Mouse (Mus musculus): ENCODE measurements around the gene Gm10100. TPM values are rescaled to one million over a fixed set of nuclear protein-coding genes. Genes with fewer than 3 reads are reported as not detected.

Gm10100 gene
- total and polyA plus RNA-seq, 3 experiments: not detected

DNA sequence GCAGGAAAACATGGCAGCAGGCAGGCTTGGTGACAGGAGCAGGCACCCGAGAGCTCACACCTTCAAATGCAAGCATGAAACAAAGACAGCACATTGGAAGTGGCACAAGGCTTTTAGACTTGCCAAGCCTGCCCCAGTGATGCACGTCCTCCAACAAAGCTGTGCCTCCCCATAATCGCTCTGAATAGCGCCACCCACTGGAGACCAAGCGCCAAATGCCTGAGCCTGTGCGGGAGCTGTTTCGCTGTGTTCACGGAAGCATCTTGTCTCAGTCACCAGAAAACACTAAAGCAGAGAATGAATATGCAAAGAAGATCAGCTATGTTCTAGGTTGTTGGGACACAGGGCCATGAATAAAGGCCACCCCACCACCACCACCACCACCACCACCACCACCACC is 1.4 kb upstream of the Gm10100 start:
- Histone ChIP-seq H3K9ac (ENCODE audit: control insufficient read depth, low read depth, low read length, poor library complexity, severe bottlenecking) (no peak overlapping the region), H3K27ac (ENCODE audit: control insufficient read depth, low read depth, low read length) (no peak overlapping the region), H3K79me2 (ENCODE audit: control insufficient read depth, insufficient read depth, low read length, poor library complexity) (no peaks in the 10 kb centered on the region), H3K9me3 (replicated peaks; ENCODE audit: insufficient read depth, low read length) (no peaks in the 10 kb centered on the region), H3K4me1 (ENCODE audit: control insufficient read depth in 1 of 2, insufficient read depth in 2 of 2, low read length in 2 of 2) (no peaks in the 10 kb centered on the region), H3K27me3 (ENCODE audit: control insufficient read depth in 1 of 2, insufficient read depth in 2 of 2, low read length in 2 of 2) (no peaks in the 10 kb centered on the region), H3K4me3 (ENCODE audit: control insufficient read depth in 1 of 2, insufficient read depth in 1 of 2, low read depth in 2 of 2, low read length in 2 of 2) (no peak overlapping the region), H3K36me3 (ENCODE audit: control insufficient read depth in 1 of 2, insufficient read depth in 2 of 2, low read length in 2 of 2) (no peaks in the 10 kb centered on the region)
- DNase-seq (ENCODE audit: low read depth, low spot score): peak; percentile 21
- TF ChIP-seq HCFC1 (IDR thresholded peaks at IDR 0.05; ENCODE audit: low read depth, low read length) (no peak), ETS1 (IDR thresholded peaks at IDR 0.05; ENCODE audit: low read depth, low read length) (no peak), CTCF (IDR thresholded peaks at IDR 0.05 in 2 of 3, conservative IDR thresholded peaks at IDR 0.05 in 1 of 3; ENCODE audit: control insufficient read depth in 1 of 3, insufficient read depth in 1 of 3, low read depth in 2 of 3, low read length in 3 of 3, poor library complexity in 1 of 3, severe bottlenecking in 1 of 3) (peak; percentile 42 to 56 (median 42)), MEF2A (IDR thresholded peaks at IDR 0.05; ENCODE audit: extremely low read depth, insufficient replicate concordance, low read depth, low read length, poor library complexity, severe bottlenecking) (no peak), ZKSCAN1 (IDR thresholded peaks at IDR 0.05; ENCODE audit: low read depth, low read length) (no peak), RAD21 (IDR thresholded peaks at IDR 0.05; ENCODE audit: low read depth, low read length) (peak; percentile 11), SMC3 (IDR thresholded peaks at IDR 0.05; ENCODE audit: low read depth, low read length) (peak; percentile 34)

DNA sequence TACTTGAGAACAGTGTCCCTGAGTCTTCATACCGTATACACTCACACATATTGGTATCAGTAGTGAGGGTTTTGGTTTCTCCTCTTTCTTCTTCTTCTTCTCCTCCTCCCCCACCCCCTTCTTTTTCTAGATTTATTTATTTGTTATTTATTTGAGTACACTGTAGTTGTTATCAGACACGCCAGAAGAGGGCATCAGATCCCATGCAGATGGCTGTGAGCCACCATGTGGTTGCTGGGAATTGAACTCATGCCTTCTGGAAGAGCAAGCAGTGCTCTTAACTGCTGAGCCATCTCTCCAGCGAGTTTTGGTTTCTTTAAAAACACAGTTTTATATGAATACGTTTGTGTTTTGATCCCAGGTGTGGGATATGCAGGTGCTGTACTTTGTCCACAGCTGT is 2.0 kb downstream of the Gm10100 start:
- H3K4me1 ChIP-seq (ENCODE audit: control insufficient read depth in 1 of 2, insufficient read depth in 2 of 2, low read length in 2 of 2): no peaks in the 10 kb centered on the region
- no peaks in the 10 kb centered on the region for H3K9me3 ChIP-seq (replicated peaks; ENCODE audit: insufficient read depth, low read length)
- TF ChIP-seq ZMIZ1 (IDR thresholded peaks at IDR 0.05; ENCODE audit: low read depth, low read length) (no peak), RAD21 (IDR thresholded peaks at IDR 0.05; ENCODE audit: low read depth, low read length) (peak; percentile 14), CHD1 (IDR thresholded peaks at IDR 0.05; ENCODE audit: low read depth, low read length) (no peak), CTCF (IDR thresholded peaks at IDR 0.05 in 2 of 3, conservative IDR thresholded peaks at IDR 0.05 in 1 of 3; ENCODE audit: control insufficient read depth in 1 of 3, insufficient read depth in 1 of 3, low read depth in 2 of 3, low read length in 3 of 3, poor library complexity in 1 of 3, severe bottlenecking in 1 of 3) (peak in 2 of 3 experiments; percentile 38 to 46; a peak in 4 of 6 replicates), GATA1 (IDR thresholded peaks at IDR 0.05; ENCODE audit: low read depth, low read length) (no peak), E2F4 (IDR thresholded peaks at IDR 0.05; ENCODE audit: borderline replicate concordance, low read depth, low read length) (no peak), TAL1 (IDR thresholded peaks at IDR 0.05; ENCODE audit: low read length) (no peak), POLR2AphosphoS2 (IDR thresholded peaks at IDR 0.05; ENCODE audit: low read length) (no peak), POLR2AphosphoS5 (IDR thresholded peaks at IDR 0.05; ENCODE audit: borderline replicate concordance, low read depth, low read length) (no peak), EP300 (IDR thresholded peaks at IDR 0.05; ENCODE audit: low read depth in 1 of 2, low read length in 2 of 2) (no peak), USF2 (IDR thresholded peaks at IDR 0.05; ENCODE audit: borderline replicate concordance in 1 of 2, insufficient read depth in 1 of 2, low read depth in 1 of 2, low read length in 2 of 2) (no peak), GABPA (IDR thresholded peaks at IDR 0.05; ENCODE audit: low read depth, low read length) (no peak), UBTF (IDR thresholded peaks at IDR 0.05; ENCODE audit: borderline replicate concordance, insufficient read depth, low read depth, low read length) (no peak), ZC3H11A (IDR thresholded peaks at IDR 0.05; ENCODE audit: low read depth, low read length) (no peak), SIN3A (IDR thresholded peaks at IDR 0.05; ENCODE audit: low read length) (no peak), POLR2A (IDR thresholded peaks at IDR 0.05; ENCODE audit: control insufficient read depth in 1 of 2, insufficient read depth in 1 of 2, low read depth in 1 of 2, low read length in 2 of 2, poor library complexity in 1 of 2) (no peak), ZNF384 (IDR thresholded peaks at IDR 0.05; ENCODE audit: low read depth, low read length) (no peak), CHD2 (IDR thresholded peaks at IDR 0.05; ENCODE audit: low read length) (no peak), MAX (IDR thresholded peaks at IDR 0.05; ENCODE audit: low read length) (no peak), KAT2A (conservative IDR thresholded peaks at IDR 0.05; ENCODE audit: low read depth, low read length) (no peak), SMC3 (IDR thresholded peaks at IDR 0.05; ENCODE audit: low read depth, low read length) (peak; percentile 37), USF1 (IDR thresholded peaks at IDR 0.05; ENCODE audit: low read depth, low read length) (no peak), TCF12 (IDR thresholded peaks at IDR 0.05; ENCODE audit: low read depth, low read length) (no peak), RCOR1 (IDR thresholded peaks at IDR 0.05; ENCODE audit: low read depth, low read length) (no peak), MYC (IDR thresholded peaks at IDR 0.05; ENCODE audit: low read depth, low read length) (peak; percentile 56; the same call in 1 of the 2 replicates)
- H3K4me3 ChIP-seq (ENCODE audit: control insufficient read depth in 1 of 2, insufficient read depth in 1 of 2, low read depth in 2 of 2, low read length in 2 of 2): no peak overlapping the region
- DNase-seq (ENCODE audit: low read depth, low spot score): peak; percentile 30
- H3K27me3 ChIP-seq (ENCODE audit: control insufficient read depth in 1 of 2, insufficient read depth in 2 of 2, low read length in 2 of 2): peaks cover 5 to 9% of the 10 kb centered on the region in 2 experiments
- no peak overlapping the region for H3K27ac ChIP-seq (ENCODE audit: control insufficient read depth, low read depth, low read length)
- H3K9ac ChIP-seq (ENCODE audit: control insufficient read depth, low read depth, low read length, poor library complexity, severe bottlenecking): no peak overlapping the region
- no peaks in the 10 kb centered on the region for H3K79me2 ChIP-seq (ENCODE audit: control insufficient read depth, insufficient read depth, low read length, poor library complexity)
- no peaks in the 10 kb centered on the region for H3K36me3 ChIP-seq (ENCODE audit: control insufficient read depth in 1 of 2, insufficient read depth in 2 of 2, low read length in 2 of 2)

Measured in MEL (cell line).